Comparison of ENCODE assay signal across 14 mouse cellular contexts in genomic region chr4:128521276-128521675, GRCm38 (mm10).
DNase-seq lines count a peak whose midpoint lies in the region.
"Had no signal": no experiment of that assay in that cellular context is flagged by ENCODE, and none has a peak within 500 bp of the region (broad histone marks: within the 10 kb centered on the region; RNA-seq: fewer than 3 reads in every experiment).

No protein-coding gene starts in this region.

- DNase-seq in adrenal gland, adult (ENCODE audit: inconsistent age in 2 of 2, low spot score in 1 of 2): peak; percentile 70 to 88
- DNase-seq in adrenal gland, adult 18-20 months (ENCODE audit: low spot score in 2 of 2): no peak
- peak; percentile 51 for DNase-seq in adrenal gland, postnatal 10 days
- DNase-seq in adrenal gland, postnatal 25 days: peak; percentile 7
- no peak for DNase-seq in adipocyte (ENCODE audit: low spot score)
- DNase-seq in frontal cortex, postnatal 14 days (ENCODE audit: low spot score in 2 of 2): no peak
- DNase-seq in cerebellum, adult 9-10 months: no peak
- DNase-seq: B cell, adult 2 months; cerebellum, adult 11 months; cerebellum, adult 18-20 months; cerebellum, adult 8-10 months; cerebellum, postnatal 10 days; cerebellum, postnatal 25 days; forebrain, postnatal 0 days had no signal

Comparison
In these comparisons a context has a peak if more than half of its experiments do, and no peak if none do; other contexts are left out.
1. DNase-seq: peak in adrenal gland, adult (2 of 2), adrenal gland, postnatal 10 days (single experiment) and adrenal gland, postnatal 25 days (single experiment); none in adrenal gland, adult 18-20 months (0 of 2), adipocyte (single experiment), frontal cortex, postnatal 14 days (0 of 2) and cerebellum, adult 9-10 months (single experiment).